Mouse (Mus musculus): ENCODE measurements around the gene Nufip2. TPM values are rescaled to one million over a fixed set of nuclear protein-coding genes. Genes with fewer than 3 reads are reported as not detected.
"Not testable (repeated sequence)": the region's sequence is repeated elsewhere in the genome, so short reads cannot be mapped to it uniquely, and the experiment has no call there.

The Nufip2 gene
- polyA plus RNA-seq, 1 experiment from 2014 or later, result 3.9 TPM

DNA sequence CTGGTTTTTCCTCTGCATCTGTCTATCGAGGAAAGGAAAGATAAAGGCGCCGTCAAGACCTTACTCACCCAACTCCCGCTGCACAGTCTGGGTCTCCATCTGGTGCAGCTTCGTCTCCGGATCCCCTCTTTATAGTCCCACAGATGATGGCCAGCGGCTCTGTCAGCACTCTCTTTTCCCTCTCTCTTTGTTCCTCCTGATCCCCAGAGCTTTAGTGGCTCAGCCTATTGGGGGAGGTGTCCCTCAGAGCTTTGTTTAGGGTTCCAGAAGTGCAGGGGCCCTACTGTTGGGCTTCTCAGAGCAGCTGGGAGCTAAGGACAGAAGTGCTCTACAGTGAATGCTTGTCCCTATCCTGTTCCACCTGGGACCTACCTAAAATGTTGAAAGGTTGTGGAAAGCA, 39.2 kb downstream of the Nufip2 start, which contains the start of gene Cryba1:
Cryba1 (minus strand) TSS at position 101 of the 400 bp plus-strand sequence.
- TF ChIP-seq CTCF (IDR thresholded peaks at IDR 0.05; ENCODE audit: low read depth), result no peak
- H3K9ac ChIP-seq (ENCODE audit: low read depth, low read length), result no peak within 1 kb of the TSS
- H3K9me3 ChIP-seq (replicated peaks; ENCODE audit: low read length), result no peaks in the 10 kb centered on the region
- no peak for DNase-seq (ENCODE audit: low spot score)
- H3K4me2 ChIP-seq (ENCODE audit: low read length), result no peak within 1 kb of the TSS
- no peaks in the 10 kb centered on the region for H3K27me3 ChIP-seq (ENCODE audit: insufficient read depth, low read length)
- no peak within 1 kb of the TSS for H3K27ac ChIP-seq
- H3K4me3 ChIP-seq (replicated peaks; ENCODE audit: low read depth, low read length), result no peak within 1 kb of the TSS
- no peak for ATAC-seq (replicated peaks; ENCODE audit: low FRiP score, low read depth)
- H3K4me1 ChIP-seq (replicated peaks; ENCODE audit: insufficient read depth, low read length), result no peaks in the 10 kb centered on the region
- 51% methylated on average over 7 of the region's 7 CpGs for WGBS
- no peaks in the 10 kb centered on the region for H3K36me3 ChIP-seq (ENCODE audit: insufficient read depth, low read length)

- ATAC-seq (replicated peaks; ENCODE audit: low FRiP score, low read depth), result no peak
- TF ChIP-seq CTCF (IDR thresholded peaks at IDR 0.05; ENCODE audit: low read depth), result no peak
- WGBS, result 50% methylated on average over 2 of the region's 2 CpGs
These were observed 42.6 kb downstream of the Nufip2 start for GRCm38 (mm10) chr11:77728587-77728986.

DNA sequence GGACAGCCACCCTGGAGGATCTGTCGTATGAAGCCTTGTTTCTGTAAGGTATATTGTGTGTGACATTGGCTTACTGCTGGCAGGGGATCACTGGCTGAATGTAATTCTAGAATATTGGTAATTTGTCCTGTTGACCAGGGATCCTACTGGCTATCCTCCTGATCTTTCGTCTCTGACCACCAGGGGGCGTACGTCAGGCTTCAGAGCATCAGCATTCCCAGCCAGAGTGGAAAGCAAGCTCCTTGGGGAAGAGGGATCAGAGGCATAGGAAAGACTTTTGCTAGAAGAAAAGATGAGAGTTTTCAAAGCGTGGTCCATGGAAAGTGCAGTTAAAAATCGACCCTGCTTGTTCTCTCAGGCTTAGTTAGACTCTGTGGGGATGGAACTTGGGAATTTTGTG, 51.3 kb downstream of the Nufip2 start:
- peak; percentile 92 for DNase-seq (ENCODE audit: low spot score)
- H3K4me1 ChIP-seq (replicated peaks; ENCODE audit: insufficient read depth, low read length), result no peaks in the 10 kb centered on the region
- TF ChIP-seq CTCF (IDR thresholded peaks at IDR 0.05; ENCODE audit: low read depth), result peak; percentile 95
- H3K27ac ChIP-seq, result no peak overlapping the region
- no peak overlapping the region for H3K4me3 ChIP-seq (replicated peaks; ENCODE audit: low read depth, low read length)
- no peaks in the 10 kb centered on the region for H3K9me3 ChIP-seq (replicated peaks; ENCODE audit: low read length)
- H3K27me3 ChIP-seq (ENCODE audit: insufficient read depth, low read length), result no peaks in the 10 kb centered on the region
- no peak overlapping the region for H3K4me2 ChIP-seq (ENCODE audit: low read length)
- under 1% methylated on average over 6 of the region's 6 CpGs for WGBS
- no peaks in the 10 kb centered on the region for H3K36me3 ChIP-seq (ENCODE audit: insufficient read depth, low read length)
- ATAC-seq (replicated peaks; ENCODE audit: low FRiP score, low read depth), result no peak
- H3K9ac ChIP-seq (ENCODE audit: low read depth, low read length), result no peak overlapping the region

More at GRCm38 (mm10) chr11:77728587-77728986, 42.6 kb downstream of the Nufip2 start:
- Histone ChIP-seq H3K27me3 (ENCODE audit: insufficient read depth, low read length) (no peaks in the 10 kb centered on the region), H3K27ac (no peak overlapping the region), H3K4me2 (ENCODE audit: low read length) (no peak overlapping the region), H3K9ac (ENCODE audit: low read depth, low read length) (no peak overlapping the region), H3K9me3 (replicated peaks; ENCODE audit: low read length) (no peaks in the 10 kb centered on the region), H3K36me3 (ENCODE audit: insufficient read depth, low read length) (no peaks in the 10 kb centered on the region), H3K4me1 (replicated peaks; ENCODE audit: insufficient read depth, low read length) (no peaks in the 10 kb centered on the region), H3K4me3 (replicated peaks; ENCODE audit: low read depth, low read length) (no peak overlapping the region)
- DNase-seq (ENCODE audit: low spot score), result no peak

DNA sequence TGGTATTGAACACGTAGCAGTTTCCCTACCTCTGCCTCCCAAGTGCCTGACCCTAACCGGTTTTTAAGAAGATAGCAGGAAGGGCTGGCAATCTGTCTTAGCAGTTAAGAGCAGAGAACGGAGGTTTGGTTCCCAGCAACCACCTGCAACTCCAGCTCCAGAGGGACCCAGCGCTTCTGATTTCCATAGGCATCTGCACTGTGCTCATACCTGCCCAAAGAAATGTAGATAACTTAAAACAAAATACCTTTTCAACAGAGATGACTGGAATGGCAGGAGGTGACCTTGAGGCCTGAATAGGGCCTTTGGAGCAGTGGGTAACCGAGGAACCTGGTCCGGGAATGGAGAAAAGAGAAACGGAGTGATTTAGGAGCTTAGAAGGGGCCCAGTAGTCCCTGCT, 52.6 kb downstream of the Nufip2 start:
- no peaks in the 10 kb centered on the region for H3K36me3 ChIP-seq (ENCODE audit: insufficient read depth, low read length)
- no peak overlapping the region for H3K4me3 ChIP-seq (replicated peaks; ENCODE audit: low read depth, low read length)
- TF ChIP-seq CTCF (IDR thresholded peaks at IDR 0.05; ENCODE audit: low read depth), result no peak
- H3K27ac ChIP-seq, result no peak overlapping the region
- no peaks in the 10 kb centered on the region for H3K9me3 ChIP-seq (replicated peaks; ENCODE audit: low read length)
- WGBS, result 46% methylated on average over 7 of the region's 7 CpGs
- H3K27me3 ChIP-seq (ENCODE audit: insufficient read depth, low read length), result no peaks in the 10 kb centered on the region
- no peak overlapping the region for H3K4me2 ChIP-seq (ENCODE audit: low read length)
- no peak for DNase-seq (ENCODE audit: low spot score)
- no peak overlapping the region for H3K9ac ChIP-seq (ENCODE audit: low read depth, low read length)
- no peak for ATAC-seq (replicated peaks; ENCODE audit: low FRiP score, low read depth)
- no peaks in the 10 kb centered on the region for H3K4me1 ChIP-seq (replicated peaks; ENCODE audit: insufficient read depth, low read length)

- H3K36me3 ChIP-seq (ENCODE audit: insufficient read depth, low read length), result no peaks in the 10 kb centered on the region
- WGBS, result 31% methylated on average over 6 of the region's 6 CpGs
- H3K9ac ChIP-seq (ENCODE audit: low read depth, low read length), result no peak overlapping the region
- no peak overlapping the region for H3K4me2 ChIP-seq (ENCODE audit: low read length)
- TF ChIP-seq CTCF (IDR thresholded peaks at IDR 0.05; ENCODE audit: low read depth), result peak; percentile 58; the same call in 1 of the 2 replicates
- ATAC-seq (replicated peaks; ENCODE audit: low FRiP score, low read depth) (no peak), DNase-seq (ENCODE audit: low spot score) (peak; percentile 10)
- no peaks in the 10 kb centered on the region for H3K9me3 ChIP-seq (replicated peaks; ENCODE audit: low read length)
- H3K4me3 ChIP-seq (replicated peaks; ENCODE audit: low read depth, low read length), result no peak overlapping the region
- H3K4me1 ChIP-seq (replicated peaks; ENCODE audit: insufficient read depth, low read length), result no peaks in the 10 kb centered on the region
- H3K27me3 ChIP-seq (ENCODE audit: insufficient read depth, low read length), result no peaks in the 10 kb centered on the region
- no peak overlapping the region for H3K27ac ChIP-seq
These were observed 58.0 kb downstream of the Nufip2 start for GRCm38 (mm10) chr11:77743966-77744365.

DNA sequence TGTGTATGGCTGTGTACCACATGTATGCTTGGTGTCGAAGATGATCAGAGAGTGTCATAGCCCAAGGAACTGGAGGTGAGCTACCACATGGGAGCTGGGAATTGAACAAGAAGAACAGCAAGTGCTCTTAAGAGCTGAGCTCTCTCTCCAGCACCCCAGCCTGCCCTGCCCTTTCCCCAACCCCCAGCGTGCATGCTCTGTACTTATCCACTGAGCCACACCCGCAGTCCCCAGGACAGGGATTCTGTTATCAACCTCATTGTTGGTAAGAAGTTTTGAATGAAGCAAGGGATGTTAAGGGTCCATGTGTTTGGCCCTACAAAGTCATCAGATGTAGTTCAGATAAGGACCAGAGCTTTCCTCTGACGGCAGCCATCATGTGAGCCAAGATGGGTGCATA, 60.7 kb downstream of the Nufip2 start:
- no peak for DNase-seq (ENCODE audit: low spot score)
- no peak for ATAC-seq (replicated peaks; ENCODE audit: low FRiP score, low read depth)
- no peak for TF ChIP-seq CTCF (IDR thresholded peaks at IDR 0.05; ENCODE audit: low read depth)
- Histone ChIP-seq H3K27me3 (ENCODE audit: insufficient read depth, low read length) (no peaks in the 10 kb centered on the region), H3K4me3 (replicated peaks; ENCODE audit: low read depth, low read length) (no peak overlapping the region), H3K36me3 (ENCODE audit: insufficient read depth, low read length) (no peaks in the 10 kb centered on the region), H3K27ac (no peak overlapping the region), H3K9me3 (replicated peaks; ENCODE audit: low read length) (no peaks in the 10 kb centered on the region), H3K9ac (ENCODE audit: low read depth, low read length) (no peak overlapping the region), H3K4me1 (replicated peaks; ENCODE audit: insufficient read depth, low read length) (no peaks in the 10 kb centered on the region), H3K4me2 (ENCODE audit: low read length) (no peak overlapping the region)
- WGBS, result 92% methylated on average over 4 of the region's 4 CpGs

DNA sequence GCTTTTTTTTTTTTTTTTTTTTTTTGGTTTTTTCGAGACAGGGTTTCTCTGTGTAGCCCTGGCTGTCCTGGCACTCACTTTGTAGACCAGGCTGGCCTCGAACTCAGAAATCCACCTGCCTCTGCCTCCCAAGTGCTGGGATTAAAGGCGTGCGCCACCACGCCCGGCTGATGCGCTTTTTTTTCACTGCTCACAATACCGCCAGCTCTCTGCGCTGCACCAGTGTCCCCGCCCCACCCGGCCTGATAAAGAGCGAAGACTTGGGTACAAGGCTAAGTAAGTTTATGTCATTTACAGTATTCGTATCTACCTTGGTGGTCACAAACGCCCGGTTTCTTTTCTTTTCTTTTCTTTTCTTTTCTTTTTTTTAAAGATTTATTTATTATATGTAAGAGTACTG, 61.1 kb downstream of the Nufip2 start:
- ATAC-seq (replicated peaks; ENCODE audit: low FRiP score, low read depth); H3K27ac ChIP-seq; DNase-seq (ENCODE audit: low spot score); H3K4me2 ChIP-seq (ENCODE audit: low read length); H3K4me3 ChIP-seq (replicated peaks; ENCODE audit: low read depth, low read length); H3K9ac ChIP-seq (ENCODE audit: low read depth, low read length); H3K4me1 ChIP-seq (replicated peaks; ENCODE audit: insufficient read depth, low read length); H3K27me3 ChIP-seq (ENCODE audit: insufficient read depth, low read length); H3K9me3 ChIP-seq (replicated peaks; ENCODE audit: low read length); H3K36me3 ChIP-seq (ENCODE audit: insufficient read depth, low read length): not testable (repeated sequence)
- WGBS, result 96% methylated on average over 13 of the region's 15 CpGs

Measured in kidney, postnatal 0 days (tissue).